In the genomic region with DNA sequence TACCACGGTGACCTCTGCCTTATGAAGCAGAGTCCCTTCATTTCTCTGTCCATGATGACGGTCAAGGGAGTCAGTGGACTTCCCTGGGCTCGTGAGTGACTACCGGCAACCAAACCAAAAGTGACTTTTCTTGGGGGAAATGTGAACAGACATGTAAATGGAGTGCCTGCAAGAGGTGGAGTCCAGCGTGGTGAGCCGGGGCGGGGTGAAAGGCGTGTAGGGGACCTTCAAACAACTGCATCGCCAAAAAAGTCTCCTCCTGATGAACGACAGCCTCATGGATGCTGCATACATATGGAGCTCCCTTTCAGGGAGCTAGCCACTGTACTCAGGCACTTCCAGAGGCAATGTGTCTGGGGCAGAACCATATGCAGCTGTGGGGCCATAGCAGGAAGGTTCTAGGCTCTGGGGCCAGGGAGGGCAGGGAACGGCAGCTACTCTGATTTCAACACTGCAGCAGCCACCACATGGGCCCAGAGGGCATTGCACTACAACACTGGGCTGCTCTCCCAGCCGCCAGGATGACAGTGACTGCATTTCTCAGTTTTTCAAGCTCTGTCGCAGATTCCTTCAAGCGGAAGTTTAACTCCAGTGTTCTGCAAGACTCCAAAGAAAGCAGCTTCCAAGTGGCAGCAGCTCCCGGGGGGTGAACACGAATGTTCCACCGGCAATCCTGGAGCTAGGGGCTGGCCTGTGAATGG, we compare ENCODE assay signal across 8 mouse cellular contexts. TPM values are rescaled to one million over a fixed set of nuclear protein-coding genes. Genes with fewer than 3 reads are reported as not detected.
A peak's percentile ranks its signal among the peaks of the same experiment; 100 is the strongest.
DNase-seq lines count a peak whose midpoint lies in the region; ATAC-seq and TF ChIP-seq lines count a peak whose summit lies in the region.
"Had no signal": no experiment of that assay in that cellular context is flagged by ENCODE, and none has a peak within 500 bp of the region (broad histone marks: within the 10 kb centered on the region; RNA-seq: fewer than 3 reads in every experiment).

No protein-coding gene starts in this region.

- peak; percentile 15; the same call in 1 of the 2 replicates for TF ChIP-seq CTCF in kidney, adult 2 months (conservative IDR thresholded peaks at IDR 0.05; ENCODE audit: insufficient read depth, insufficient read length, low read depth, low read length)

- peak overlapping the region; percentile 71 for H3K9ac ChIP-seq in liver, embryonic 12.5 days

- H3K36me3 ChIP-seq in kidney, adult 2 months (ENCODE audit: control insufficient read depth, insufficient read depth, low read length): no peaks in the 10 kb centered on the region
- H3K36me3 ChIP-seq in embryonic facial prominence, embryonic 10.5 days (replicated peaks): no peaks in the 10 kb centered on the region
- H3K36me3 ChIP-seq in liver, embryonic 12.5 days: peaks cover 25% of the 10 kb centered on the region
- H3K36me3 ChIP-seq: heart, embryonic 13.5 days had no signal

- peaks cover 12% of the 10 kb centered on the region; the same call in 1 of the 2 replicates for H3K4me1 ChIP-seq in kidney, adult 2 months (ENCODE audit: control insufficient read depth, insufficient read depth, low read length)
- H3K4me1 ChIP-seq in embryonic facial prominence, embryonic 10.5 days: peaks cover 40% of the 10 kb centered on the region
- H3K4me1 ChIP-seq in liver, embryonic 12.5 days: peaks cover 86% of the 10 kb centered on the region

- H3K4me3 ChIP-seq in kidney, adult 2 months (ENCODE audit: insufficient read depth, low read depth, low read length): no peak overlapping the region
- H3K4me3 ChIP-seq in embryonic facial prominence, embryonic 10.5 days: no peak overlapping the region
- no peak overlapping the region for H3K4me3 ChIP-seq in liver, embryonic 12.5 days
- H3K4me3 ChIP-seq: heart, embryonic 13.5 days had no signal

- no peaks in the 10 kb centered on the region for H3K9me3 ChIP-seq in embryonic facial prominence, embryonic 10.5 days
- H3K9me3 ChIP-seq in liver, embryonic 12.5 days (replicated peaks): no peaks in the 10 kb centered on the region
- H3K9me3 ChIP-seq: heart, embryonic 13.5 days had no signal

- H3K27me3 ChIP-seq in kidney, adult 2 months (replicated peaks; ENCODE audit: control insufficient read depth, insufficient read depth, low read length): no peaks in the 10 kb centered on the region
- H3K27me3 ChIP-seq in embryonic facial prominence, embryonic 10.5 days (replicated peaks; ENCODE audit: low read depth, poor library complexity, severe bottlenecking): no peaks in the 10 kb centered on the region; the same call in 1 of the 2 replicates
- no peaks in the 10 kb centered on the region for H3K27me3 ChIP-seq in liver, embryonic 12.5 days (replicated peaks)
- H3K27me3 ChIP-seq: heart, embryonic 13.5 days had no signal

- peak overlapping the region; percentile 72 for H3K4me2 ChIP-seq in liver, embryonic 12.5 days
- H3K4me2 ChIP-seq: heart, embryonic 13.5 days had no signal

- 79% methylated on average over 17 of the region's 17 CpGs for WGBS in kidney, adult 2 months
- WGBS in embryonic facial prominence, embryonic 10.5 days: 74% methylated on average over 17 of the region's 17 CpGs
- 68% methylated on average over 17 of the region's 17 CpGs for WGBS in liver, embryonic 12.5 days (ENCODE audit: insufficient replicate concordance)

- no peak overlapping the region for H3K27ac ChIP-seq in kidney, adult 2 months (ENCODE audit: insufficient read depth, low read depth, low read length)
- 0 out of 2 replicates have a peak overlapping the region, but pooled peaks have one; percentile 51 for H3K27ac ChIP-seq in embryonic facial prominence, embryonic 10.5 days (replicated peaks)
- peak overlapping the region; percentile 95 for H3K27ac ChIP-seq in liver, embryonic 12.5 days

- DNase-seq in kidney, adult 2 months: no peak
- no peak for DNase-seq in kidney, adult 9 months
- peak; percentile 69 for DNase-seq in adipocyte (ENCODE audit: low spot score)
- peak; percentile 31 for DNase-seq in embryonic facial prominence, embryonic 10.5 days (ENCODE audit: low spot score)
- no peak for DNase-seq in urinary bladder, postnatal 14 days (ENCODE audit: low spot score)
- no peak for DNase-seq in ovary, postnatal 10 days (ENCODE audit: low spot score)

- ATAC-seq in liver, embryonic 12.5 days: no peak

- no peak for TF ChIP-seq POLR2A in kidney, adult 2 months (IDR thresholded peaks at IDR 0.05; ENCODE audit: low read depth, low read length)

RNA-seq across cellular contexts. Expression of gene Mgll, which starts 36.9 kb away (rescaled TPM):
- polyA plus RNA-seq in kidney, adult 2 months (2012; rRNA removed): 152 and 159 TPM in 2 replicates
- 6.2 and 6.6 TPM in 2 replicates for polyA plus RNA-seq in embryonic facial prominence, embryonic 10.5 days (2016; fragmentation: Nextera tagmentation; extraction: Ambion mirVana)
- 46.4 and 47.7 TPM in 2 replicates for polyA plus RNA-seq in liver, embryonic 12.5 days (2016; fragmentation: Nextera tagmentation; extraction: Ambion mirVana)

Comparison
In these comparisons a context has a peak if more than half of its experiments do, and no peak if none do; other contexts are left out.
1. DNase-seq: peak in adipocyte (single experiment) and embryonic facial prominence, embryonic 10.5 days (single experiment); none in kidney, adult 2 months (single experiment), kidney, adult 9 months (single experiment), urinary bladder, postnatal 14 days (single experiment) and ovary, postnatal 10 days (single experiment).